Mouse (Mus musculus): ENCODE data around the gene Ubl4a.
A peak's percentile ranks its signal among the peaks of the same experiment; 100 is the strongest.
"Not testable (repeated sequence)": the region's sequence is repeated elsewhere in the genome, so short reads cannot be mapped to it uniquely, and the experiment has no call there.

Ubl4a gene

GRCm38 (mm10) chrX:74372888-74373549 is at the start of gene Ubl4a, which contains the start of gene Slc10a3:
Ubl4a (minus strand) TSS chrX:74373218.
Slc10a3 (minus strand) TSS chrX:74373349.
- DNase-seq, result peak; percentile 92

GRCm38 (mm10) chrX:74413377-74413776 is 40.4 kb upstream of the Ubl4a start:
- peak; percentile 63 for DNase-seq

GRCm38 (mm10) chrX:74408340-74408739 is 35.3 kb upstream of the Ubl4a start:
- DNase-seq, result no peak

- no peak for DNase-seq
Observed at GRCm38 (mm10) chrX:74400136-74400535, 27.1 kb upstream of the Ubl4a start.

- peak; percentile 94 for DNase-seq
Observed at GRCm38 (mm10) chrX:74392535-74393443, 19.8 kb upstream of the Ubl4a start, which contains the start of the genes Fam3a and Ikbkg. Fam3a (minus strand) TSS chrX:74393272. Ikbkg (plus strand) TSS chrX:74393290.

- no peak for DNase-seq
Observed at GRCm38 (mm10) chrX:74388153-74388552, 15.1 kb upstream of the Ubl4a start.

GRCm38 (mm10) chrX:74384451-74384850 is 11.4 kb upstream of the Ubl4a start:
- peak; percentile 37 for DNase-seq

GRCm38 (mm10) chrX:74368209-74368909 is 4.7 kb downstream of the Ubl4a start:
- DNase-seq, result peak; percentile 80

- no peak for DNase-seq
Observed at GRCm38 (mm10) chrX:74367512-74367911, 5.5 kb downstream of the Ubl4a start.

- no peak for DNase-seq
Observed at GRCm38 (mm10) chrX:74359171-74359570, 13.8 kb downstream of the Ubl4a start.

- DNase-seq, result not testable (repeated sequence)
Observed at GRCm38 (mm10) chrX:74357069-74357468, 15.9 kb downstream of the Ubl4a start.

- DNase-seq, result peak; percentile 86
Observed at GRCm38 (mm10) chrX:74353467-74353770, 19.6 kb downstream of the Ubl4a start, which contains the start of gene Lage3. Lage3 (minus strand) TSS chrX:74353618.

GRCm38 (mm10) chrX:74352645-74353466 is 20.2 kb downstream of the Ubl4a start:
- DNase-seq, result no peak

GRCm38 (mm10) chrX:74330166-74330930 is 42.7 kb downstream of the Ubl4a start:
- no peak for DNase-seq

GRCm38 (mm10) chrX:74329215-74329671 is 43.8 kb downstream of the Ubl4a start:
- no peak for DNase-seq

- peak; percentile 74 for DNase-seq
Observed at GRCm38 (mm10) chrX:74328725-74329161, 44.3 kb downstream of the Ubl4a start, which contains the start of gene Plxna3. Plxna3 (plus strand) TSS chrX:74329066.
